Mouse (Mus musculus) leukemia stem cell, adult 10-12 weeks (primary cell): ENCODE data around the gene Usp49. TPM values are rescaled to one million over a fixed set of nuclear protein-coding genes. Genes with fewer than 3 reads are reported as not detected.

Experiments
- polyA plus RNA-seq: library from polyadenylated mRNA; stranded (reverse); fragments of >175 nt; gene quantifications from 2 replicates; pipeline ENCODE4 v1.2.3, GENCODE M21; 2012; ENCODE audit warnings: low replicate concordance

Gene Usp49
- polyA plus RNA-seq, result 27.1 and 34.3 TPM in 2 replicates

GRCm38 (mm10) chr17:47630678-47631065 lies at the start of gene Usp49:
Gene Usp49, plus strand, starts transcription at chr17:47630690.

GRCm38 (mm10) chr17:47610849-47611660 lies 19.4 kb upstream of the Usp49 start, which contains the start of the genes Bysl, Med20 and Gm20517:
Gene Bysl, minus strand, starts transcription at chr17:47611492.
Gene Med20, plus strand, starts transcription at chr17:47611582.
Gene Gm20517, plus strand, starts transcription at chr17:47611589.

GRCm38 (mm10) chr17:47688344-47688607 lies 57.8 kb downstream of the Usp49 start, which contains the start of gene Tomm6:
Gene Tomm6, minus strand, starts transcription at chr17:47688386.

GRCm38 (mm10) chr17:47688608-47689575 lies 58.4 kb downstream of the Usp49 start, which contains the start of gene Frs3:
Gene Frs3, plus strand, starts transcription at chr17:47689030.

GRCm38 (mm10) chr17:47694442-47694502 lies 63.8 kb downstream of the Usp49 start, which contains the start of gene Gm21981:
Gene Gm21981, minus strand, starts transcription at chr17:47694455.

GRCm38 (mm10) chr17:47694503-47695336 lies 64.2 kb downstream of the Usp49 start, which contains the start of gene Prickle4:
Gene Prickle4, minus strand, starts transcription at chr17:47694736.

GRCm38 (mm10) chr17:47726566-47726965 lies 96.1 kb downstream of the Usp49 start, which contains the start of gene Pgc:
Gene Pgc, plus strand, starts transcription at chr17:47726842.

Other genes starting within 250 kb of the Usp49 start
- gene Guca1b, start 245.3 kb upstream of the Usp49 start, polyA plus RNA-seq, result not detected in 2 replicates
- 0.92 and 2.2 TPM in 2 replicates for gene Guca1a, start 230.1 kb upstream of the Usp49 start, polyA plus RNA-seq
- 0.10 and 0.21 TPM in 2 replicates for gene AI661453, start 194.1 kb upstream of the Usp49 start, polyA plus RNA-seq
- gene 1700001C19Rik, start 193.3 kb upstream of the Usp49 start, polyA plus RNA-seq, result 0.21 TPM in 1 of 2 replicates, not detected in the other
- gene Taf8, start 128.4 kb upstream of the Usp49 start, polyA plus RNA-seq, result 28.5 and 31.0 TPM in 2 replicates
- gene Ccnd3, start 125.6 kb upstream of the Usp49 start, polyA plus RNA-seq, result 391 and 612 TPM in 2 replicates
- 43.6 and 59.9 TPM in 2 replicates for gene Bysl, start 19.2 kb upstream of the Usp49 start, polyA plus RNA-seq
- 1.4 and 7.2 TPM in 2 replicates for gene Med20, start 19.1 kb upstream of the Usp49 start, polyA plus RNA-seq
- gene Gm20517, start 19.1 kb upstream of the Usp49 start, polyA plus RNA-seq, result 0.14 TPM in 1 of 2 replicates, not detected in the other
- gene Tomm6, start 57.7 kb downstream of the Usp49 start, polyA plus RNA-seq, result 55.9 and 90.9 TPM in 2 replicates
- gene Frs3, start 58.3 kb downstream of the Usp49 start, polyA plus RNA-seq, result 2.4 and 5.0 TPM in 2 replicates
- gene Gm21981, start 63.8 kb downstream of the Usp49 start, polyA plus RNA-seq, result 0.21 TPM in 1 of 2 replicates, not detected in the other
- gene Prickle4, start 64.0 kb downstream of the Usp49 start, polyA plus RNA-seq, result 0.97 and 1.7 TPM in 2 replicates
- not detected in 2 replicates for gene Pgc, start 96.2 kb downstream of the Usp49 start, polyA plus RNA-seq
- 90.8 and 139 TPM in 2 replicates for gene Tfeb, start 106.3 kb downstream of the Usp49 start, polyA plus RNA-seq
- gene Mdfi, start 204.0 kb downstream of the Usp49 start, polyA plus RNA-seq, result 1.0 and 1.4 TPM in 2 replicates